Mouse (Mus musculus) c-Kit-negative CD71-positive TER-119-positive erythroid progenitor cells, embryonic 14.5 days (primary cell): ENCODE measurements around the gene Cyp2c69.
"Not testable (repeated sequence)": the region's sequence is repeated elsewhere in the genome, so short reads cannot be mapped to it uniquely, and the experiment has no call there.

Experiments used
- DNase-seq: peaks from one replicate; pipeline ENCODE4 v3.0.0-alpha.2; 2013; ENCODE audit warnings: low read depth, low spot score

The Cyp2c69 gene

DNA sequence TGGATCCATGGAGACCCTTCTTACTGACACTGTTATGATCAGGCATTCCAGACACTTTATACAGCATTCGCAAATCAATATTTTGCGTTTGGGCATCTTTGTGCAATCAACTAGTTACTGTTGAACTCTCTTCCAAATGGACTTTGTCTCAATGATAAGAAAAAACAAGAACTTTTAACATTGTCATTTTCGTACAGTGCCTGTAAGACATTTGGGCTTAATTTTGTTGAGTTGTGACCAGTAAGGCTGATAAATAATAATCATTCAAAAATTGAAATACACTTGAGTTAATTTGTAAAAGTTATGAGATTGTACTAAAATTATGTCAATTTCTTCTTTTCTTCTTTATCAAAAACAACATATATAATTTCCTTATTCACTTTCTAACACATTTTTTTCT is at the start of gene Cyp2c69:
Gene Cyp2c69 (minus strand): TSS at position 101 of the 400 bp plus-strand sequence.
- not testable (repeated sequence) for DNase-seq

GRCm38 (mm10) chr19:39935396-39935795 is 48.8 kb upstream of the Cyp2c69 start:
- no peak for DNase-seq

- no peak for DNase-seq
Measured at GRCm38 (mm10) chr19:39930032-39930431, 43.4 kb upstream of the Cyp2c69 start.

DNA sequence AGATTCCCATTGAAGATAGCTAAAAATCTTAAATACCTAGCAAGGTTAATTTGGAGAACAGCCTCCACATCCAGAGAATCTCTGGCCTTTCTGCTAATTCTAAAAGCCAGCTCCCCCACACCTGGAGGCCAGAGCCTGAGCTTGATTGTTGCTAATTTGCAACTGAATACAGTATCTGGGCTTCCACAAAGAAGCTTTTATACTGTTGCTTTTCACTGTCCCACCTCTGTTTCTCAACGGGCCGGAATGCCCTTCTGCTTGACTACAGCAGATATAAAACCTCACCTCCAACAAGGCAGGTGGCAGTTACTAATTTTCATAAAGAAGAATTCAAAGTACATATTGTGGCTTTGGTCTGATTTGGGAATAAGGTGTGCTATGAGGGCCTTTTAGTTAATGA is 15.1 kb upstream of the Cyp2c69 start:
- no peak for DNase-seq

- DNase-seq: not testable (repeated sequence)
Measured at GRCm38 (mm10) chr19:39890079-39890478, 3.5 kb upstream of the Cyp2c69 start.

DNA sequence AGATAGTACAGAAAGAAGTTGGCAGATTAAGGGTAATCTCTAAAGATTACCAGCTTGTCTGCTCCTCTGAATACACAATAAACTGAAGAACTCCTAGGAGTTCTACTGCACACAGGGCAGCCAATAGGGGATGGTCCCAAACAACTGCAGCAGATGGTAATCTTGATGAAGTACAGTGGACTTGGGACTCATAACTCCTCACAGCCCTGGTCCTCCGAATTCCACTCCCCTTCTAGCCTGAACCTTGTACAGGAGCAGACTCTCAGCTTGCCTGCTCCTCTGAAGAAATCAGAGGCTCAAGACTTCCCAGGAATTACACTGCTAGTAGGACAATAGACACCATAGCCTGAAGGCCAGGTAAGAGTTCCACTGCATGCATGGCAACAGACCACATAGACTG is 20.5 kb downstream of the Cyp2c69 start:
- DNase-seq: no peak

DNA sequence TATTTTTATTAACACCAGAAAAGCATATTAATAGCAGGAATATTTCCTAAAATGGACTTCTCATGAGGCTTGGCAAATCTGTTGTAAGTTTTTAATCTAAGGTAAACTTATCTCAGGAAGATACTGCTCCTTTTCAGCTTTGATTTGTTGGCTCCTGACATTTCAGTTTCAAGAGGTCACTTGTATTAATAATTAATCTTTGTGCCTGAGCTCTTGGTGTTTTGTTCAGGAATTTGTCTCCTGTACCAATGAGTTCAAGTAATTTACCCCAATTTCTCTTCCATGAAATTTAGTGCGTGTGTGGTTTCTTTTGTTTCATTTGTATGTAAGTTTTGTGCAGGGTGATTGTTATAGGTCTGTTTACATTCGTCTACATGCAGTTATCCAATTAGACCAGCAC is 65.7 kb downstream of the Cyp2c69 start:
- DNase-seq: not testable (repeated sequence)

GRCm38 (mm10) chr19:39816400-39816799 is 70.2 kb downstream of the Cyp2c69 start:
- not testable (repeated sequence) for DNase-seq

DNA sequence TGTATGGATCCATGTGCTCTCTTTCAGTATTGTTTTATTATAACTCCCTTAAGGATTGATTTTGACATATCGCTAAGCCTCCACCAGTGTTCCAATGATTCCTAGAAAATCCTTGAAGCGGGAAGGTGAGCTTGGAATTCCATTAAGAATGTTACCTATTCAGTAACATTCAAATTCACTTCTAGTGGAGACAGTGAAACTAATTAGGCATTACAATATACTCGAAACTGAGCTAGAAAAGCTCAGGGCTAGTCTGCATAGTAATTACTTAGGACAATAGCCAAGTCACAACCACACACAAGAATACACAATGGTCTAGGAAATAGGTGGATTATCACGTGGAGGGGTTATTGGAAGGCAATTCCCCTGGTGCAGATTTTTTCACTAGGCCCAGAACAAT is 70.6 kb downstream of the Cyp2c69 start:
- DNase-seq: not testable (repeated sequence)

- not testable (repeated sequence) for DNase-seq
Measured at GRCm38 (mm10) chr19:39812714-39813113, 73.9 kb downstream of the Cyp2c69 start, which contains the start of gene Cyp2c40. Cyp2c40 (minus strand) TSS chr19:39812814.
